Mouse (Mus musculus): Measurements from ENCODE around the gene Cd69.

DNA sequence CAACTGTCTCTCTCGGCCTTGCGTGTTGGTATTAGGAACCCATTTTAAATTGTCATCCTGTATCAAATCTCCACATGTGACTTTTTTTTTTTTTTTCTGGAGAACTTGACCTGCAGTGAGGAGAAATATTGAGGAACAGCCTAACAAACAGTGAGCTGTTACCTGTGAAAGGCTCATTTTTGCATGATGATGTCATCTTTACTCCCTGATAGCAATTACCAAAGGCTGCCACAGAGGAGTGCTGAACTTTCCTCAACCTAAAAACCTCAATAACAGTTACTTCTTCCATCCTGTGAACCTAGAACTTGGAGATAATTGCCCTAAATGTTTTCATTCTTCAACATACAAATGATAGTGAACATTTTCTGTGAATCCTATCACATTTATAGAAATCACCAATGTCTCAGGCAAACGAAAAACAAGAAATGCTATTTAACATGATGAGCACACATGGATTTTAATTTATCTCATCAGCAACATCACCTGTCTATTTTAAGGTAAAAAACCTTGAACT lies 39.5 kb upstream of the Cd69 start:
- TF ChIP-seq CTCF (IDR thresholded peaks at IDR 0.05; ENCODE audit: low read depth) (no peak), EP300 (IDR thresholded peaks at IDR 0.05; ENCODE audit: low read depth) (no peak)
